ENCODE assay signal across 7 mouse cellular contexts in genomic region chr5:66618597-66618996, GRCm38 (mm10). TPM values are rescaled to one million over a fixed set of nuclear protein-coding genes. Genes with fewer than 3 reads are reported as not detected.
DNase-seq lines count a peak whose midpoint lies in the region; ATAC-seq lines count a peak whose summit lies in the region.

Gene Apbb2, minus strand, starts transcription at chr5:66618784.

- H3K27me3 ChIP-seq in embryonic facial prominence, embryonic 10.5 days (replicated peaks; ENCODE audit: low read depth, poor library complexity, severe bottlenecking) = 0 out of 2 replicates have a peak, but pooled peaks cover 8% of the 10 kb centered on the region
- H3K27me3 ChIP-seq in limb, embryonic 10.5 days (ENCODE audit: low read depth, poor library complexity, severe bottlenecking) = no peaks in the 10 kb centered on the region
- peaks cover 5% of the 10 kb centered on the region; the same call in 1 of the 2 replicates for H3K27me3 ChIP-seq in midbrain, embryonic 12.5 days

- peak; percentile 98 for DNase-seq in adrenal gland, postnatal 10 days
- DNase-seq in embryonic facial prominence, embryonic 10.5 days (ENCODE audit: low spot score) = peak; percentile 98
- DNase-seq in heart, adult 18-20 months = peak; percentile 93 to 98
- DNase-seq in kidney, adult 18-20 months = peak; percentile 95
- peak; percentile 95 for DNase-seq in limb, embryonic 10.5 days (ENCODE audit: low spot score)
- peak; percentile 33 for DNase-seq in spleen, adult 12 weeks (ENCODE audit: low spot score)

- peak within 1 kb of the TSS; percentile 95 for H3K27ac ChIP-seq in embryonic facial prominence, embryonic 10.5 days (replicated peaks)
- peak within 1 kb of the TSS; percentile 97 for H3K27ac ChIP-seq in limb, embryonic 10.5 days
- peak within 1 kb of the TSS; percentile 98 for H3K27ac ChIP-seq in midbrain, embryonic 12.5 days (replicated peaks)

- peaks cover 60% of the 10 kb centered on the region for H3K4me1 ChIP-seq in embryonic facial prominence, embryonic 10.5 days
- peaks cover 65% of the 10 kb centered on the region for H3K4me1 ChIP-seq in limb, embryonic 10.5 days
- peaks cover 21% of the 10 kb centered on the region for H3K4me1 ChIP-seq in midbrain, embryonic 12.5 days

- no peaks in the 10 kb centered on the region for H3K9me3 ChIP-seq in embryonic facial prominence, embryonic 10.5 days
- H3K9me3 ChIP-seq in limb, embryonic 10.5 days (replicated peaks) = no peaks in the 10 kb centered on the region
- no peaks in the 10 kb centered on the region for H3K9me3 ChIP-seq in midbrain, embryonic 12.5 days

- peak; percentile 95 for ATAC-seq in midbrain, embryonic 12.5 days (ENCODE audit: low FRiP score, low read depth)

- no peaks in the 10 kb centered on the region for H3K36me3 ChIP-seq in embryonic facial prominence, embryonic 10.5 days (replicated peaks)
- H3K36me3 ChIP-seq in limb, embryonic 10.5 days = no peaks in the 10 kb centered on the region
- H3K36me3 ChIP-seq in midbrain, embryonic 12.5 days = no peaks in the 10 kb centered on the region

- peak within 1 kb of the TSS; percentile 93 for H3K9ac ChIP-seq in midbrain, embryonic 12.5 days (replicated peaks)

- under 1% methylated on average over 39 of the region's 39 CpGs for WGBS in embryonic facial prominence, embryonic 10.5 days
- WGBS in limb, embryonic 10.5 days = under 1% methylated on average over 39 of the region's 39 CpGs
- 2% methylated on average over 38 of the region's 39 CpGs for WGBS in midbrain, embryonic 12.5 days

- peak within 1 kb of the TSS; percentile 73 for H3K4me3 ChIP-seq in embryonic facial prominence, embryonic 10.5 days
- peak within 1 kb of the TSS; percentile 94 for H3K4me3 ChIP-seq in limb, embryonic 10.5 days
- peak within 1 kb of the TSS; percentile 89 for H3K4me3 ChIP-seq in midbrain, embryonic 12.5 days

- peak within 1 kb of the TSS; percentile 75 for H3K4me2 ChIP-seq in midbrain, embryonic 12.5 days (replicated peaks)

RNA-seq across cellular contexts. Expression of gene Apbb2, which starts in this region (rescaled TPM):
- 10 to 100 TPM; 47.3 to 60.3 TPM for total RNA-seq in adrenal gland, postnatal 10 days (2021)
- 30.7 and 36.8 TPM in 2 replicates for polyA plus RNA-seq in embryonic facial prominence, embryonic 10.5 days (2016; fragmentation: Nextera tagmentation; extraction: Ambion mirVana)
- 10 to 100 TPM; 45.5 to 46.5 TPM for total RNA-seq in heart, adult 18-20 months (2021)
- 26.6 and 37.3 TPM in 2 replicates for polyA plus RNA-seq in limb, embryonic 10.5 days (2016; fragmentation: Nextera tagmentation; extraction: Ambion mirVana)
- 58.5 and 69.5 TPM in 2 replicates for polyA plus RNA-seq in midbrain, embryonic 12.5 days (2016; fragmentation: Nextera tagmentation; extraction: Ambion mirVana)

Comparison
In these comparisons a context has a peak if more than half of its experiments do, and no peak if none do; other contexts are left out.
1. Peak in every context shown above with its lines: DNase-seq, ATAC-seq, H3K4me3 ChIP-seq and H3K27ac ChIP-seq.
2. DNase-seq: peak in every context shown above with its lines; median percentile 98 in adrenal gland, postnatal 10 days; 98 in embryonic facial prominence, embryonic 10.5 days; 96 in heart, adult 18-20 months; 95 in kidney, adult 18-20 months; 95 in limb, embryonic 10.5 days; 33 in spleen, adult 12 weeks.